Mouse (Mus musculus) MEL (cell line): ENCODE measurements around the gene Idi1. TPM values are rescaled to one million over a fixed set of nuclear protein-coding genes. Genes with fewer than 3 reads are reported as not detected.

Source experiments
- DNase-seq: peaks from one replicate; pipeline ENCODE4 v3.0.0; 2011; ENCODE audit warnings: low read depth, low spot score
- H3K27ac ChIP-seq: 2 replicates; pipeline ENCODE4 v1.5.1; 2012; ENCODE audit warnings: low read depth, mild to moderate bottlenecking, control low read depth, low read length, moderate library complexity; ENCODE audit not compliant: control insufficient read depth
- H3K27me3 ChIP-seq, 2 experiments: fragments of 150-350 bp in 1 of 2; sonication (generic) in 1 of 2; 2 replicates each; pipeline ENCODE4 v1.6.1; 2012; ENCODE audit warnings: low read length in 2 of 2, mild to moderate bottlenecking in 2 of 2, improper control_type of control experiment in 1 of 2, moderate library complexity in 1 of 2; ENCODE audit not compliant: insufficient read depth in 2 of 2, control insufficient read depth in 1 of 2
- H3K36me3 ChIP-seq, 2 experiments: 2 replicates each; pipeline ENCODE4 v1.6.1; 2012 to 2014; ENCODE audit warnings: low read length in 2 of 2, improper control_type of control experiment in 1 of 2, inconsistent platforms in 1 of 2, mild to moderate bottlenecking in 1 of 2; ENCODE audit not compliant: insufficient read depth in 2 of 2, control insufficient read depth in 1 of 2
- H3K4me1 ChIP-seq, 2 experiments: fragments of 150-350 bp in 1 of 2; sonication (generic) in 1 of 2; 2 replicates each; pipeline ENCODE4 v1.6.1; 2012; ENCODE audit warnings: low read length in 2 of 2, improper control_type of control experiment in 1 of 2, mild to moderate bottlenecking in 1 of 2; ENCODE audit not compliant: insufficient read depth in 2 of 2, control insufficient read depth in 1 of 2
- H3K4me3 ChIP-seq, 2 experiments: fragments of 150-350 bp in 1 of 2; sonication (generic) in 1 of 2; 2 replicates each; pipeline ENCODE4 v1.5.1; 2012; ENCODE audit warnings: low read depth in 2 of 2, low read length in 2 of 2, mild to moderate bottlenecking in 2 of 2, moderate library complexity in 2 of 2, control low read depth in 1 of 2, improper control_type of control experiment in 1 of 2; ENCODE audit not compliant: control insufficient read depth in 1 of 2, insufficient read depth in 1 of 2
- H3K79me2 ChIP-seq: 2 replicates; pipeline ENCODE4 v1.6.1; 2012; ENCODE audit warnings: mild to moderate bottlenecking, low read length, moderate library complexity; ENCODE audit not compliant: control insufficient read depth, poor library complexity, insufficient read depth
- H3K9ac ChIP-seq: 2 replicates; pipeline ENCODE4 v1.6.1; 2012; ENCODE audit warnings: low read depth, mild to moderate bottlenecking, control low read depth, low read length, moderate library complexity; ENCODE audit not compliant: control insufficient read depth, poor library complexity, severe bottlenecking
- H3K9me3 ChIP-seq: fragments of 150-350 bp; sonication (generic); replicated peaks from 2 replicates; pipeline ENCODE4 v1.6.1; 2012; ENCODE audit warnings: mild to moderate bottlenecking, low read length, improper control_type of control experiment, moderate library complexity; ENCODE audit not compliant: insufficient read depth
- BHLHE40 ChIP-seq: IDR thresholded peaks from 2 replicates; pipeline ENCODE4 v1.6.1; 2012; ENCODE audit warnings: low read depth, mild to moderate bottlenecking, inconsistent platforms, low read length, improper control_type of control experiment, borderline replicate concordance
- CHD1 ChIP-seq: IDR thresholded peaks from 2 replicates; pipeline ENCODE4 v1.6.1; 2012; ENCODE audit warnings: low read depth, mild to moderate bottlenecking, inconsistent platforms, low read length, improper control_type of control experiment
- CHD2 ChIP-seq: IDR thresholded peaks from 2 replicates; pipeline ENCODE4 v1.6.1; 2011; ENCODE audit warnings: low read length, improper control_type of control experiment
- E2F4 ChIP-seq: IDR thresholded peaks from 2 replicates; pipeline ENCODE4 v1.6.1; 2011; ENCODE audit warnings: low read depth, low read length, improper control_type of control experiment, borderline replicate concordance
- ELF1 ChIP-seq: IDR thresholded peaks from 2 replicates; pipeline ENCODE4 v1.6.1; 2014; ENCODE audit warnings: low read depth, mild to moderate bottlenecking, inconsistent platforms, low read length, improper control_type of control experiment, moderate library complexity
- MAFK ChIP-seq: IDR thresholded peaks from 2 replicates; pipeline ENCODE4 v1.6.1; 2011; ENCODE audit warnings: low read depth, mild to moderate bottlenecking, low read length, improper control_type of control experiment, borderline replicate concordance
- MAZ ChIP-seq: IDR thresholded peaks from 2 replicates; pipeline ENCODE4 v1.6.1; 2012; ENCODE audit warnings: low read depth, mild to moderate bottlenecking, inconsistent platforms, low read length, improper control_type of control experiment
- MXI1 ChIP-seq: IDR thresholded peaks from 2 replicates; pipeline ENCODE4 v1.6.1; 2011; ENCODE audit warnings: mild to moderate bottlenecking, low read depth, low read length, improper control_type of control experiment
- MYC ChIP-seq: IDR thresholded peaks from 2 replicates; pipeline ENCODE4 v1.6.1; 2011; ENCODE audit warnings: low read depth, mild to moderate bottlenecking, low read length, improper control_type of control experiment, moderate library complexity
- POLR2A ChIP-seq, 2 experiments: IDR thresholded peaks; 2 replicates each; pipeline ENCODE4 v1.6.1; 2011 to 2012; ENCODE audit warnings: low read length in 2 of 2, mild to moderate bottlenecking in 2 of 2, control low read depth in 1 of 2, improper control_type of control experiment in 1 of 2, low read depth in 1 of 2, moderate library complexity in 1 of 2; ENCODE audit not compliant: control insufficient read depth in 1 of 2, insufficient read depth in 1 of 2, poor library complexity in 1 of 2
- POLR2AphosphoS5 ChIP-seq: IDR thresholded peaks from 2 replicates; pipeline ENCODE4 v1.6.1; 2012; ENCODE audit warnings: low read depth, borderline replicate concordance, mild to moderate bottlenecking, inconsistent platforms, low read length, moderate library complexity, mixed read lengths
- RCOR1 ChIP-seq: IDR thresholded peaks from 2 replicates; pipeline ENCODE4 v1.6.1; 2012; ENCODE audit warnings: low read depth, mild to moderate bottlenecking, inconsistent platforms, low read length, improper control_type of control experiment
- SMC3 ChIP-seq: IDR thresholded peaks from 2 replicates; pipeline ENCODE4 v1.6.1; 2011; ENCODE audit warnings: low read depth, low read length, improper control_type of control experiment
- ZC3H11A ChIP-seq: IDR thresholded peaks from 2 replicates; pipeline ENCODE4 v1.6.1; 2012; ENCODE audit warnings: low read depth, mild to moderate bottlenecking, inconsistent platforms, low read length, improper control_type of control experiment
- ZKSCAN1 ChIP-seq: IDR thresholded peaks from 2 replicates; pipeline ENCODE4 v1.6.1; 2012; ENCODE audit warnings: low read depth, mild to moderate bottlenecking, inconsistent platforms, low read length, improper control_type of control experiment, moderate library complexity
- ZMIZ1 ChIP-seq: IDR thresholded peaks from 2 replicates; pipeline ENCODE4 v1.6.1; 2012; ENCODE audit warnings: low read depth, mild to moderate bottlenecking, inconsistent platforms, low read length, improper control_type of control experiment, moderate library complexity
- polyA plus RNA-seq, 2 experiments: library from polyadenylated mRNA; stranded (reverse) in 1 of 2; unstranded in 1 of 2; fragments of >175 nt in 1 of 2; fragments of >200 nt in 1 of 2; gene quantifications; 2 replicates each; pipeline versions ENCODE4 v1.2.1 to v1.2.4; 2012; ENCODE audit warnings: low replicate concordance in 2 of 2, low read depth in 1 of 2; ENCODE audit not compliant: insufficient read length in 2 of 2, insufficient read depth in 1 of 2, missing spikeins in 1 of 2
- total RNA-seq: library from RNA; depleted of rRNA; stranded (reverse); fragments of 300-350 nt; gene quantifications from 2 replicates; pipeline ENCODE4 v1.2.3, GENCODE M21; 2012

The Idi1 gene
- total and polyA plus RNA-seq, 3 experiments = 22.1 to 22.5 TPM; not detected in 1

GRCm38 (mm10) chr13:8853424-8853823, 31.9 kb upstream of the Idi1 start:
- peaks cover 17 to 21% of the 10 kb centered on the region in 2 experiments for H3K36me3 ChIP-seq
- no peak for DNase-seq
- peaks cover 2 to 7% of the 10 kb centered on the region in 2 experiments; a peak in 3 of 4 replicates for H3K4me1 ChIP-seq

GRCm38 (mm10) chr13:8854769-8855168, 30.5 kb upstream of the Idi1 start:
- Histone ChIP-seq H3K27me3 (no peaks in the 10 kb centered on the region), H3K4me1 (peaks cover 0 to 1% of the 10 kb centered on the region in 2 experiments; a peak in 1 of 4 replicates), H3K9me3 (no peaks in the 10 kb centered on the region), H3K36me3 (peaks cover 6 to 21% of the 10 kb centered on the region in 2 experiments), H3K9ac (no peak overlapping the region), H3K79me2 (no peaks in the 10 kb centered on the region), H3K27ac (no peak overlapping the region), H3K4me3 (no peak overlapping the region)
- TF ChIP-seq POLR2AphosphoS5 (no peak), ELF1 (no peak), E2F4 (no peak), BHLHE40 (no peak), CHD2 (no peak), ZC3H11A (no peak), RCOR1 (no peak), CHD1 (no peak), POLR2A (IDR thresholded peaks at IDR 0.05; ENCODE audit: control insufficient read depth in 1 of 2, insufficient read depth in 1 of 2, low read depth in 1 of 2, low read length in 2 of 2, poor library complexity in 1 of 2) (no peak), SMC3 (no peak)
- DNase-seq = no peak

More at GRCm38 (mm10) chr13:8853424-8853823, 31.9 kb upstream of the Idi1 start:
- Histone ChIP-seq H3K27ac (no peak overlapping the region), H3K27me3 (no peaks in the 10 kb centered on the region), H3K79me2 (no peaks in the 10 kb centered on the region), H3K9me3 (no peaks in the 10 kb centered on the region), H3K9ac (no peak overlapping the region), H3K4me3 (no peak overlapping the region)
- TF ChIP-seq MAFK = no peak
- no peak for TF ChIP-seq ELF1
- no peak for TF ChIP-seq POLR2AphosphoS5
- TF ChIP-seq ZKSCAN1 = no peak
- TF ChIP-seq MAZ = no peak
- TF ChIP-seq MYC = no peak
- TF ChIP-seq MXI1 = no peak
- TF ChIP-seq ZMIZ1 = no peak
- TF ChIP-seq ZC3H11A = no peak
